Mouse (Mus musculus) CD4-positive helper T cell, adult 2 months (primary cell): ENCODE results near the gene Gm29644.
"Not testable (repeated sequence)": the region's sequence is repeated elsewhere in the genome, so short reads cannot be mapped to it uniquely, and the experiment has no call there.

Source experiments
- DNase-seq: peaks from one replicate; pipeline ENCODE4 v3.0.0-alpha.2; 2012; ENCODE audit warnings: low read depth, missing footprints, low spot score

The Gm29644 gene

GRCm38 (mm10) chrY:70303187-70303586 lies at the start of gene Gm29644, which contains the start of gene Gm29423:
TSS of gene Gm29644 (minus strand) at chrY:70303343.
TSS of gene Gm29423 (minus strand) at chrY:70303287.
- DNase-seq: not testable (repeated sequence)

- DNase-seq: not testable (repeated sequence)
These were observed 29.6 kb downstream of the Gm29644 start, which contains the start of gene Gm21118 for GRCm38 (mm10) chrY:70273542-70273941. TSS of gene Gm21118 (minus strand) at chrY:70273642.
